Mouse (Mus musculus): ENCODE data around the gene Mfsd7a.

Mfsd7a gene

GRCm38 (mm10) chr5:108433804-108434587 is 14.7 kb downstream of the Mfsd7a start, which contains the start of gene Atp5k:
Gene Atp5k (minus strand): TSS chr5:108434448.
- peak; percentile 91 to 93 for DNase-seq (ENCODE audit: low spot score in 2 of 2)

- DNase-seq (ENCODE audit: low spot score in 2 of 2) = no peak
These were observed 17.5 kb downstream of the Mfsd7a start for GRCm38 (mm10) chr5:108431196-108431595.

GRCm38 (mm10) chr5:108427186-108427585 is 21.5 kb downstream of the Mfsd7a start:
- DNase-seq (ENCODE audit: low spot score in 2 of 2) = no peak

GRCm38 (mm10) chr5:108423427-108423826 is 25.3 kb downstream of the Mfsd7a start:
- no peak for DNase-seq (ENCODE audit: low spot score in 2 of 2)

GRCm38 (mm10) chr5:108422741-108423140 is 25.9 kb downstream of the Mfsd7a start:
- DNase-seq (ENCODE audit: low spot score in 2 of 2) = no peak

GRCm38 (mm10) chr5:108414711-108415110 is 34.0 kb downstream of the Mfsd7a start:
- no peak for DNase-seq (ENCODE audit: low spot score in 2 of 2)

- no peak for DNase-seq (ENCODE audit: low spot score in 2 of 2)
These were observed 41.7 kb downstream of the Mfsd7a start for GRCm38 (mm10) chr5:108406977-108407376.

- DNase-seq (ENCODE audit: low spot score in 2 of 2) = no peak
These were observed 43.2 kb downstream of the Mfsd7a start for GRCm38 (mm10) chr5:108405460-108405859.

- DNase-seq (ENCODE audit: low spot score in 2 of 2) = no peak
These were observed 45.2 kb downstream of the Mfsd7a start for GRCm38 (mm10) chr5:108403453-108403852.
